Mouse (Mus musculus): ENCODE results near the gene Rab1b.

GRCm38 (mm10) chr19:5079279-5079678, 27.6 kb downstream of the Rab1b start:
- TF ChIP-seq POLR2A (IDR thresholded peaks at IDR 0.05; ENCODE audit: control insufficient read depth, low read depth, low read length) (no peak), CTCF (IDR thresholded peaks at IDR 0.05; ENCODE audit: control insufficient read depth, insufficient read depth, insufficient replicate concordance, low read depth, low read length) (no peak)
